Mouse (Mus musculus) kidney, postnatal 0 days (tissue): ENCODE measurements at regions not wholly inside any gene's neighbourhood (a gene's known extent, or its start where the extent isn't known, plus 50 kb on each side); places are given as distances from the start of the nearest gene placed in this dataset.
A peak's percentile ranks its signal among the peaks of the same experiment; 100 is the strongest.

Experiments used
- ATAC-seq: fragments of 200-750 bp; cut with Nextera tagmentation; replicated peaks from 2 replicates; pipeline ENCODE4 v1.8.0; 2017; ENCODE audit warnings: low read depth, moderate number of reproducible peaks, moderate TSS enrichment, moderate library complexity; ENCODE audit not compliant: low FRiP score
- DNase-seq: peaks from one replicate; pipeline ENCODE4 v3.0.0-alpha.2; 2016; ENCODE audit warnings: low spot score
- H3K27ac ChIP-seq: fragments of 300-500 bp; sonication (generic); 2 replicates; pipeline ENCODE4 v1.5.1; 2014; ENCODE audit warnings: mild to moderate bottlenecking
- H3K27me3 ChIP-seq: fragments of 300-500 bp; sonication (generic); 2 replicates; pipeline ENCODE4 v1.6.1; 2014; ENCODE audit warnings: low read length, mixed read lengths; ENCODE audit not compliant: insufficient read depth
- H3K36me3 ChIP-seq: fragments of 300-500 bp; sonication (generic); 2 replicates; pipeline ENCODE4 v1.6.1; 2014; ENCODE audit warnings: low read length, mixed read lengths; ENCODE audit not compliant: insufficient read depth
- H3K4me1 ChIP-seq: fragments of 300-500 bp; sonication (generic); replicated peaks from 2 replicates; pipeline ENCODE4 v1.6.1; 2014; ENCODE audit warnings: antibody characterized with exemption, low read length, mixed read lengths; ENCODE audit not compliant: insufficient read depth
- H3K4me2 ChIP-seq: fragments of 300-500 bp; sonication (generic); 2 replicates; pipeline ENCODE4 v1.6.1; 2014; ENCODE audit warnings: mild to moderate bottlenecking, low read length, moderate library complexity, mixed read lengths
- H3K4me3 ChIP-seq: fragments of 300-500 bp; sonication (generic); replicated peaks from 2 replicates; pipeline ENCODE4 v1.5.1; 2014; ENCODE audit warnings: low read depth, low read length
- H3K9ac ChIP-seq: fragments of 300-500 bp; sonication (generic); 2 replicates; pipeline ENCODE4 v1.6.1; 2014; ENCODE audit warnings: low read depth, low read length
- H3K9me3 ChIP-seq: fragments of 300-500 bp; sonication (generic); replicated peaks from 2 replicates; pipeline ENCODE4 v1.6.1; 2016; ENCODE audit warnings: low read length, inconsistent platforms, mixed read lengths
- CTCF ChIP-seq: IDR thresholded peaks from 2 replicates; pipeline ENCODE4 v1.5.1; 2016; ENCODE audit warnings: antibody characterized with exemption, low read depth, mild to moderate bottlenecking, moderate library complexity
- WGBS: fragments of 180-500 bp; shearing (Covaris S2); extraction: QIAGEN DNeasy Blood & Tissue Kit; methylation state at CpG from one replicate; pipeline ENCODE4 v1.1.7; 2014; 5-methylcytosine and 5-hydroxymethylcytosine counted together

GRCm38 (mm10) chr2:21940797-21941487 lies 286.4 kb upstream of the Myo3a start:
- DNase-seq = peak; percentile 78
- no peak overlapping the region for H3K27ac ChIP-seq
- H3K4me3 ChIP-seq = no peak overlapping the region
- peak; percentile 76 for TF ChIP-seq CTCF
- H3K4me1 ChIP-seq = no peaks in the 10 kb centered on the region
- no peak for ATAC-seq
- no peaks in the 10 kb centered on the region for H3K27me3 ChIP-seq
- no peaks in the 10 kb centered on the region for H3K9me3 ChIP-seq
- no peaks in the 10 kb centered on the region for H3K36me3 ChIP-seq
- H3K9ac ChIP-seq = no peak overlapping the region
- WGBS = 46% methylated on average over 4 of the region's 4 CpGs
- H3K4me2 ChIP-seq = no peak overlapping the region

GRCm38 (mm10) chr2:21941488-21942000 lies 285.8 kb upstream of the Myo3a start:
- ATAC-seq (no peak), DNase-seq (no peak)
- WGBS = 84% methylated on average over 2 of the region's 2 CpGs
- Histone ChIP-seq H3K4me2 (no peak overlapping the region), H3K27me3 (no peaks in the 10 kb centered on the region), H3K9ac (no peak overlapping the region), H3K9me3 (no peaks in the 10 kb centered on the region), H3K27ac (no peak overlapping the region), H3K4me1 (no peaks in the 10 kb centered on the region), H3K4me3 (no peak overlapping the region), H3K36me3 (no peaks in the 10 kb centered on the region)
- TF ChIP-seq CTCF = no peak

GRCm38 (mm10) chr2:21943676-21944075 lies 283.6 kb upstream of the Myo3a start:
- no peak for TF ChIP-seq CTCF
- no peaks in the 10 kb centered on the region for H3K27me3 ChIP-seq
- H3K4me3 ChIP-seq = no peak overlapping the region
- H3K36me3 ChIP-seq = no peaks in the 10 kb centered on the region
- WGBS = 91% methylated on average over 2 of the region's 2 CpGs
- no peak for ATAC-seq
- no peak overlapping the region for H3K9ac ChIP-seq
- H3K27ac ChIP-seq = no peak overlapping the region
- DNase-seq = no peak
- no peak overlapping the region for H3K4me2 ChIP-seq
- no peaks in the 10 kb centered on the region for H3K4me1 ChIP-seq
- H3K9me3 ChIP-seq = no peaks in the 10 kb centered on the region

- no peaks in the 10 kb centered on the region for H3K27me3 ChIP-seq
- no peak for ATAC-seq
- H3K9ac ChIP-seq = no peak overlapping the region
- no peaks in the 10 kb centered on the region for H3K9me3 ChIP-seq
- H3K4me3 ChIP-seq = no peak overlapping the region
- WGBS = 89% methylated on average over 2 of the region's 2 CpGs
- H3K27ac ChIP-seq = no peak overlapping the region
- H3K4me1 ChIP-seq = no peaks in the 10 kb centered on the region
- no peak for TF ChIP-seq CTCF
- no peak for DNase-seq
- H3K36me3 ChIP-seq = no peaks in the 10 kb centered on the region
- H3K4me2 ChIP-seq = no peak overlapping the region
These were observed 280.8 kb upstream of the Myo3a start for GRCm38 (mm10) chr2:21946484-21946883.

GRCm38 (mm10) chr2:21951279-21951678 lies 276.0 kb upstream of the Myo3a start:
- H3K27me3 ChIP-seq = no peaks in the 10 kb centered on the region
- H3K36me3 ChIP-seq = no peaks in the 10 kb centered on the region
- H3K4me1 ChIP-seq = no peaks in the 10 kb centered on the region
- no peaks in the 10 kb centered on the region for H3K9me3 ChIP-seq
- 71% methylated on average over 3 of the region's 3 CpGs for WGBS
- DNase-seq = no peak
- H3K4me3 ChIP-seq = no peak overlapping the region
- ATAC-seq = no peak
- H3K9ac ChIP-seq = no peak overlapping the region
- TF ChIP-seq CTCF = no peak
- no peak overlapping the region for H3K27ac ChIP-seq
- no peak overlapping the region for H3K4me2 ChIP-seq

GRCm38 (mm10) chr2:21956112-21956963 lies 271.0 kb upstream of the Myo3a start:
- Histone ChIP-seq H3K9ac (no peak overlapping the region), H3K4me3 (no peak overlapping the region), H3K27ac (no peak overlapping the region), H3K4me1 (no peaks in the 10 kb centered on the region), H3K36me3 (no peaks in the 10 kb centered on the region), H3K4me2 (no peak overlapping the region), H3K27me3 (no peaks in the 10 kb centered on the region), H3K9me3 (no peaks in the 10 kb centered on the region)
- no peak for DNase-seq
- 66% methylated on average over 3 of the region's 3 CpGs for WGBS
- no peak for ATAC-seq
- TF ChIP-seq CTCF = no peak
